Comparison of ENCODE assay signal across 8 mouse cellular contexts in the genomic region with DNA sequence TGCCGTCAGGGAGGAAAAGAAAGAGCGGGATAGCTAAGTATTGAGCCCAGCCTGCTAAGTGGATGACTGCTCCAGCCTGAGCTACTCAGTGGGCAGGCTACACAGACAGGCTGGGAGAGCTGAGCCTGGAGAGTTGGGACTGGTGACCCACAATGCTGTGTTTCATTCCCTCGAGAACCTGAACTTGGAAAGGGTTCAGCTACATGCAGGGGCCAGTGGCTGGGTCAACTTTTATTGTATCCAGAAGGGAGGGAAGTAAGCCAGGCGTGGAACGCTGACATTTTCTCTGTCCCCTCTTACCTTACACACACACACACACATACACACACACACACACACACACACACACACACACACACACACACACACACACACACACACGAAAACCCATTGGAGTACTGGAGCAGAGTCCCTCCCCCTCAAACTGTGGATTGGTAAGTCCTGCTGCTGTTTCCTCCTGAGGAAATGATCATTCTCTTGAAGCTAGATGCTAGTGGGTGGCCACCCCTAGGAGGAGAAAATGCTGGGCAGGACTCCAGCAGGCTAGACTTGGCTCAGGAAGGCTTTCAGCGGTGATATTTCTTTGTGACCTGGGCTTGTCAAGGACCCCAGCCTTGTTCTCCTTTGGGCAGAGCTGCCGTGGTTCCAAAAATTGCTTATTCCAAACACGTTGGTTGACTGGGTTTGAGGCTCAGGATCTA. TPM values are rescaled to one million over a fixed set of nuclear protein-coding genes. Genes with fewer than 3 reads are reported as not detected.
DNase-seq lines count a peak whose midpoint lies in the region; ATAC-seq and TF ChIP-seq lines count a peak whose summit lies in the region.

No protein-coding gene starts in this region.

- peak overlapping the region; percentile 89 for H3K27ac ChIP-seq in lung, embryonic 14.5 days (ENCODE audit: low read depth)
- peak overlapping the region; percentile 31; the same call in 1 of the 2 replicates for H3K27ac ChIP-seq in testis, adult 2 months (ENCODE audit: control insufficient read depth, insufficient read depth, low read depth, low read length)

- no peaks in the 10 kb centered on the region for H3K27me3 ChIP-seq in lung, embryonic 14.5 days (ENCODE audit: insufficient read depth, low read length)
- no peaks in the 10 kb centered on the region for H3K27me3 ChIP-seq in testis, adult 2 months (ENCODE audit: control insufficient read depth, insufficient read depth, low read length)

- no peaks in the 10 kb centered on the region for H3K36me3 ChIP-seq in lung, embryonic 14.5 days (ENCODE audit: insufficient read depth)
- H3K36me3 ChIP-seq in testis, adult 2 months (ENCODE audit: control insufficient read depth, insufficient read depth, low read length) = no peaks in the 10 kb centered on the region

- peak; percentile 38 to 39 for DNase-seq in right cerebral cortex, postnatal 10 days (ENCODE audit: low spot score in 2 of 2)
- DNase-seq in right cerebral cortex, postnatal 36 days (ENCODE audit: low spot score in 2 of 2) = no peak
- DNase-seq in heart, adult 11 months = peak; percentile 99
- peak; percentile 82 to 89 for DNase-seq in kidney, adult 8-10 months
- DNase-seq in lung, embryonic 14.5 days = peak; percentile 89
- no peak for DNase-seq in right cerebral cortex, postnatal 25 days
- DNase-seq in frontal cortex, postnatal 10 days (ENCODE audit: low spot score in 2 of 2) = no peak

- WGBS in lung, embryonic 14.5 days = 19% methylated on average over 9 of the region's 9 CpGs

- H3K4me2 ChIP-seq in lung, embryonic 14.5 days = peak overlapping the region; percentile 72

- TF ChIP-seq POLR2A in testis, adult 2 months (IDR thresholded peaks at IDR 0.05; ENCODE audit: control insufficient read depth, low read depth, low read length) = no peak

- no peak for TF ChIP-seq CTCF in lung, embryonic 14.5 days (IDR thresholded peaks at IDR 0.05; ENCODE audit: low read depth)
- no peak for TF ChIP-seq CTCF in testis, adult 2 months (IDR thresholded peaks at IDR 0.05; ENCODE audit: control insufficient read depth, insufficient read depth, insufficient replicate concordance, low read depth, low read length)

- peak; percentile 69 for ATAC-seq in lung, embryonic 14.5 days (ENCODE audit: insufficient read depth)

- H3K9me3 ChIP-seq in lung, embryonic 14.5 days (ENCODE audit: low read depth, low read length) = no peaks in the 10 kb centered on the region

- H3K4me3 ChIP-seq in lung, embryonic 14.5 days (ENCODE audit: low read depth, low read length) = peak overlapping the region; percentile 67; the same call in 1 of the 2 replicates
- no peak overlapping the region; the same call in 1 of the 2 replicates for H3K4me3 ChIP-seq in testis, adult 2 months (ENCODE audit: control insufficient read depth, low read depth, low read length)

- H3K4me1 ChIP-seq in lung, embryonic 14.5 days (ENCODE audit: insufficient read depth) = peaks cover 31% of the 10 kb centered on the region
- H3K4me1 ChIP-seq in testis, adult 2 months (ENCODE audit: control insufficient read depth, insufficient read depth, low read length) = peaks cover 13% of the 10 kb centered on the region

- peak overlapping the region; percentile 36 for H3K9ac ChIP-seq in lung, embryonic 14.5 days

RNA-seq across cellular contexts. Expression of a gene that starts 2.8 kb away (rescaled TPM):
- 83.6 and 91.3 TPM in 2 replicates for polyA plus RNA-seq in lung, embryonic 14.5 days (2014; fragmentation: Nextera tagmentation; extraction: Ambion mirVana)
- 20.2 and 28.6 TPM in 2 replicates for polyA plus RNA-seq in testis, adult 2 months (2012; rRNA removed)

RNA-seq across cellular contexts. Expression of a gene that starts 21.5 kb away (rescaled TPM):
- polyA plus RNA-seq in lung, embryonic 14.5 days (2014; fragmentation: Nextera tagmentation; extraction: Ambion mirVana) = 2.0 and 3.4 TPM in 2 replicates
- polyA plus RNA-seq in testis, adult 2 months (2012; rRNA removed) = 0.82 and 1.4 TPM in 2 replicates

RNA-seq across cellular contexts. Expression of a gene that starts 29.1 kb away (rescaled TPM):
- polyA plus RNA-seq in lung, embryonic 14.5 days (2014; fragmentation: Nextera tagmentation; extraction: Ambion mirVana) = 81.0 and 81.9 TPM in 2 replicates
- 24.4 and 28.8 TPM in 2 replicates for polyA plus RNA-seq in testis, adult 2 months (2012; rRNA removed)

RNA-seq across cellular contexts. Expression of a gene that starts 51.4 kb away (rescaled TPM):
- polyA plus RNA-seq in lung, embryonic 14.5 days (2014; fragmentation: Nextera tagmentation; extraction: Ambion mirVana) = 0.91 and 1.6 TPM in 2 replicates
- polyA plus RNA-seq in testis, adult 2 months (2012; rRNA removed) = 8.0 and 11.5 TPM in 2 replicates

Comparison
In these comparisons a context has a peak if more than half of its experiments do, and no peak if none do; other contexts are left out.
1. DNase-seq: peak in right cerebral cortex, postnatal 10 days (2 of 2), heart, adult 11 months (single experiment), kidney, adult 8-10 months (2 of 2) and lung, embryonic 14.5 days (single experiment); none in right cerebral cortex, postnatal 36 days (0 of 2), right cerebral cortex, postnatal 25 days (single experiment) and frontal cortex, postnatal 10 days (0 of 2).